Mouse (Mus musculus): ENCODE measurements around the gene Bicra. TPM values are rescaled to one million over a fixed set of nuclear protein-coding genes. Genes with fewer than 3 reads are reported as not detected.

The Bicra gene
- polyA plus RNA-seq, 1 experiment from 2014 or later: 4.7 TPM

Other genes with a start within 250 kb of the Bicra start
- gene Obox6, start 208.2 kb downstream of the Bicra start, polyA plus RNA-seq (2015; fragmentation: Nextera tagmentation; extraction: Ambion mirVana): not detected in 2 replicates
- gene Crx, start 168.0 kb downstream of the Bicra start, polyA plus RNA-seq (2015; fragmentation: Nextera tagmentation; extraction: Ambion mirVana): not detected in 2 replicates
- not detected in 2 replicates for gene Crxos, start 165.3 kb downstream of the Bicra start, polyA plus RNA-seq (2015; fragmentation: Nextera tagmentation; extraction: Ambion mirVana)
- gene Selenow, start 125.5 kb downstream of the Bicra start, polyA plus RNA-seq (2015; fragmentation: Nextera tagmentation; extraction: Ambion mirVana): 654 and 659 TPM in 2 replicates
- gene Nop53, start 101.8 kb downstream of the Bicra start, polyA plus RNA-seq (2015; fragmentation: Nextera tagmentation; extraction: Ambion mirVana): 128 and 154 TPM in 2 replicates
- gene Ehd2, start 80.4 kb downstream of the Bicra start, polyA plus RNA-seq (2015; fragmentation: Nextera tagmentation; extraction: Ambion mirVana): 61.8 and 66.7 TPM in 2 replicates
- gene Zfp541, start 13.9 kb upstream of the Bicra start, polyA plus RNA-seq (2015; fragmentation: Nextera tagmentation; extraction: Ambion mirVana): 0.05 TPM in 1 of 2 replicates, not detected in the other
- gene Napa, start 50.5 kb upstream of the Bicra start, polyA plus RNA-seq (2015; fragmentation: Nextera tagmentation; extraction: Ambion mirVana): 166 and 168 TPM in 2 replicates
- gene Kptn, start 72.0 kb upstream of the Bicra start, polyA plus RNA-seq (2015; fragmentation: Nextera tagmentation; extraction: Ambion mirVana): 32.5 and 36.1 TPM in 2 replicates
- 0.15 and 0.20 TPM in 2 replicates for gene Slc8a2, start 81.9 kb upstream of the Bicra start, polyA plus RNA-seq (2015; fragmentation: Nextera tagmentation; extraction: Ambion mirVana)
- gene Meis3, start 127.2 kb upstream of the Bicra start, polyA plus RNA-seq (2015; fragmentation: Nextera tagmentation; extraction: Ambion mirVana): 14.5 and 15.4 TPM in 2 replicates
- gene Dhx34, start 174.1 kb upstream of the Bicra start, polyA plus RNA-seq (2015; fragmentation: Nextera tagmentation; extraction: Ambion mirVana): 10.8 and 11.2 TPM in 2 replicates
- gene C5ar2, start 196.2 kb upstream of the Bicra start, polyA plus RNA-seq (2015; fragmentation: Nextera tagmentation; extraction: Ambion mirVana): 0.76 and 0.88 TPM in 2 replicates
- 2.6 and 3.2 TPM in 2 replicates for gene C5ar1, start 211.6 kb upstream of the Bicra start, polyA plus RNA-seq (2015; fragmentation: Nextera tagmentation; extraction: Ambion mirVana)
- gene Inafm1, start 225.7 kb upstream of the Bicra start, polyA plus RNA-seq (2015; fragmentation: Nextera tagmentation; extraction: Ambion mirVana): 6.9 and 9.0 TPM in 2 replicates
- gene Ccdc9, start 238.9 kb upstream of the Bicra start, polyA plus RNA-seq (2015; fragmentation: Nextera tagmentation; extraction: Ambion mirVana): 12.0 and 15.2 TPM in 2 replicates

Data from heart, embryonic 16.5 days (tissue).